Comparison of ENCODE assay signal across 9 mouse cellular contexts in genomic region chr13:63272602-63273229, GRCm38 (mm10).
DNase-seq lines count a peak whose midpoint lies in the region; ATAC-seq and TF ChIP-seq lines count a peak whose summit lies in the region.
"Had no signal": no experiment of that assay in that cellular context is flagged by ENCODE, and none has a peak within 500 bp of the region (broad histone marks: within the 10 kb centered on the region; RNA-seq: fewer than 3 reads in every experiment).

No protein-coding gene starts in this region.

- H3K9me3 ChIP-seq in forebrain, postnatal 0 days (ENCODE audit: low read length) = no peaks in the 10 kb centered on the region
- H3K9me3 ChIP-seq in hindbrain, embryonic 12.5 days (replicated peaks) = no peaks in the 10 kb centered on the region
- no peaks in the 10 kb centered on the region for H3K9me3 ChIP-seq in limb, embryonic 14.5 days (ENCODE audit: control insufficient read depth, low read length)
- no peaks in the 10 kb centered on the region for H3K9me3 ChIP-seq in midbrain, postnatal 0 days (ENCODE audit: low read length)

- no peak for DNase-seq in frontal cortex, postnatal 36 days (ENCODE audit: low spot score in 2 of 2)
- peak; percentile 58 for DNase-seq in forebrain, postnatal 0 days
- peak; percentile 75 for DNase-seq in limb, embryonic 14.5 days (ENCODE audit: low spot score)
- DNase-seq in midbrain, postnatal 0 days (ENCODE audit: low spot score) = no peak
- peak; percentile 63 to 66 for DNase-seq in urinary bladder, postnatal 4 days (ENCODE audit: low spot score in 2 of 2)
- DNase-seq in right cerebral cortex, postnatal 10 days (ENCODE audit: low spot score in 2 of 2) = no peak

- H3K9ac ChIP-seq in forebrain, postnatal 0 days = peak overlapping the region; percentile 42
- H3K9ac ChIP-seq in hindbrain, embryonic 12.5 days = peak overlapping the region; percentile 55
- peak overlapping the region; percentile 56 for H3K9ac ChIP-seq in limb, embryonic 14.5 days (ENCODE audit: low read depth, low read length, severe bottlenecking)
- peak overlapping the region; percentile 36; the same call in 1 of the 2 replicates for H3K9ac ChIP-seq in midbrain, postnatal 0 days (replicated peaks; ENCODE audit: low read length, poor library complexity, severe bottlenecking)

- 2% methylated on average over 27 of the region's 27 CpGs for WGBS in forebrain, postnatal 0 days
- WGBS in hindbrain, embryonic 12.5 days = 1% methylated on average over 23 of the region's 27 CpGs
- WGBS in limb, embryonic 14.5 days = 3% methylated on average over 26 of the region's 27 CpGs
- 5% methylated on average over 27 of the region's 27 CpGs for WGBS in midbrain, postnatal 0 days

- no peak; the same call in 1 of the 2 replicates for TF ChIP-seq POLR2A in limb, embryonic 14.5 days (IDR thresholded peaks at IDR 0.05; ENCODE audit: borderline replicate concordance, extremely low read depth, insufficient read depth, insufficient read length)

- H3K4me1 ChIP-seq in forebrain, postnatal 0 days (ENCODE audit: insufficient read depth) = 0 out of 2 replicates have a peak, but pooled peaks cover 4% of the 10 kb centered on the region
- H3K4me1 ChIP-seq in hindbrain, embryonic 12.5 days = peaks cover 14% of the 10 kb centered on the region
- H3K4me1 ChIP-seq in limb, embryonic 14.5 days (ENCODE audit: control insufficient read depth, insufficient read depth, low read length) = peaks cover 61% of the 10 kb centered on the region
- peaks cover 5% of the 10 kb centered on the region for H3K4me1 ChIP-seq in midbrain, postnatal 0 days (ENCODE audit: insufficient read depth, low read length)

- no peaks in the 10 kb centered on the region for H3K27me3 ChIP-seq in forebrain, postnatal 0 days (ENCODE audit: insufficient read depth, low read length)
- peaks cover 39% of the 10 kb centered on the region for H3K27me3 ChIP-seq in hindbrain, embryonic 12.5 days
- no peaks in the 10 kb centered on the region for H3K27me3 ChIP-seq in limb, embryonic 14.5 days (ENCODE audit: control insufficient read depth, insufficient read depth, low read length)
- H3K27me3 ChIP-seq in midbrain, postnatal 0 days (ENCODE audit: insufficient read depth, low read length) = peaks cover 7% of the 10 kb centered on the region; the same call in 1 of the 2 replicates
- H3K27me3 ChIP-seq: CH12.LX had no signal

- no peaks in the 10 kb centered on the region for H3K36me3 ChIP-seq in forebrain, postnatal 0 days (ENCODE audit: insufficient read depth)
- H3K36me3 ChIP-seq in hindbrain, embryonic 12.5 days = no peaks in the 10 kb centered on the region
- H3K36me3 ChIP-seq in limb, embryonic 14.5 days (ENCODE audit: control insufficient read depth, insufficient read depth, low read length) = peaks cover 13% of the 10 kb centered on the region
- H3K36me3 ChIP-seq in midbrain, postnatal 0 days (ENCODE audit: insufficient read depth, low read length) = no peaks in the 10 kb centered on the region

- H3K27ac ChIP-seq in forebrain, postnatal 0 days (ENCODE audit: low read depth, low read length) = no peak overlapping the region
- peak overlapping the region; percentile 52 for H3K27ac ChIP-seq in hindbrain, embryonic 12.5 days
- H3K27ac ChIP-seq in limb, embryonic 14.5 days (replicated peaks; ENCODE audit: low read depth, low read length) = peak overlapping the region; percentile 69
- H3K27ac ChIP-seq in midbrain, postnatal 0 days (ENCODE audit: low read depth, low read length) = no peak overlapping the region

- H3K4me3 ChIP-seq in forebrain, postnatal 0 days (ENCODE audit: low read depth, low read length) = peak overlapping the region; percentile 42
- peak overlapping the region; percentile 43 for H3K4me3 ChIP-seq in hindbrain, embryonic 12.5 days
- H3K4me3 ChIP-seq in limb, embryonic 14.5 days (replicated peaks; ENCODE audit: low read length) = peak overlapping the region; percentile 41
- peak overlapping the region; percentile 40 for H3K4me3 ChIP-seq in midbrain, postnatal 0 days (ENCODE audit: low read depth, low read length)

- TF ChIP-seq CTCF in forebrain, postnatal 0 days (IDR thresholded peaks at IDR 0.05; ENCODE audit: low read depth) = no peak
- TF ChIP-seq CTCF in midbrain, postnatal 0 days (IDR thresholded peaks at IDR 0.05) = no peak

- peak; percentile 31; the same call in 1 of the 2 replicates for ATAC-seq in frontal cortex, adult (ENCODE audit: low TSS enrichment)
- ATAC-seq in forebrain, postnatal 0 days = peak; percentile 84
- ATAC-seq in hindbrain, embryonic 12.5 days (ENCODE audit: low FRiP score) = peak; percentile 90
- ATAC-seq in limb, embryonic 14.5 days (ENCODE audit: low FRiP score, low read depth) = peak; percentile 78
- peak; percentile 48 for ATAC-seq in midbrain, postnatal 0 days (ENCODE audit: low FRiP score)

- H3K4me2 ChIP-seq in forebrain, postnatal 0 days (ENCODE audit: low read depth) = peak overlapping the region; percentile 72
- H3K4me2 ChIP-seq in hindbrain, embryonic 12.5 days (replicated peaks) = peak overlapping the region; percentile 75
- peak overlapping the region; percentile 55 for H3K4me2 ChIP-seq in limb, embryonic 14.5 days (replicated peaks; ENCODE audit: low read depth, low read length, severe bottlenecking)
- peak overlapping the region; percentile 77 for H3K4me2 ChIP-seq in midbrain, postnatal 0 days (ENCODE audit: low read depth, low read length, poor library complexity, severe bottlenecking)

Comparison
In these comparisons a context has a peak if more than half of its experiments do, and no peak if none do; other contexts are left out.
1. ATAC-seq: peak in every context shown above with its lines; median percentile 90 in hindbrain, embryonic 12.5 days; 84 in forebrain, postnatal 0 days; 78 in limb, embryonic 14.5 days; 48 in midbrain, postnatal 0 days; 31 in frontal cortex, adult.
2. DNase-seq: peak in forebrain, postnatal 0 days (single experiment), limb, embryonic 14.5 days (single experiment) and urinary bladder, postnatal 4 days (2 of 2); none in frontal cortex, postnatal 36 days (0 of 2), midbrain, postnatal 0 days (single experiment) and right cerebral cortex, postnatal 10 days (0 of 2).
3. H3K27ac ChIP-seq: peak in hindbrain, embryonic 12.5 days (single experiment) and limb, embryonic 14.5 days (single experiment); none in forebrain, postnatal 0 days (single experiment) and midbrain, postnatal 0 days (single experiment).
4. Peak in every context shown above with its lines, with median percentiles within 50 percentile points of each other: H3K4me2 ChIP-seq, H3K4me3 ChIP-seq and H3K9ac ChIP-seq.